Mouse (Mus musculus) bone marrow, adult 2 months (tissue): ENCODE results near the gene Nhlh2. TPM values are rescaled to one million over a fixed set of nuclear protein-coding genes. Genes with fewer than 3 reads are reported as not detected.

Experiments used
- H3K27ac ChIP-seq: fragments of 200-500 bp; 2 replicates; pipeline ENCODE4 v1.5.1; 2012; ENCODE audit warnings: low read depth, mild to moderate bottlenecking, control low read depth, inconsistent platforms, low read length; ENCODE audit not compliant: control insufficient read depth, poor library complexity, insufficient read depth
- H3K4me1 ChIP-seq: fragments of 200-500 bp; 2 replicates; pipeline ENCODE4 v1.6.1; 2011; ENCODE audit warnings: low read length; ENCODE audit not compliant: control insufficient read depth, insufficient read depth
- H3K4me3 ChIP-seq: fragments of 200-500 bp; replicated peaks from 2 replicates; pipeline ENCODE3; 2011; ENCODE audit warnings: mild to moderate bottlenecking, low read depth, low read length, control low read depth; ENCODE audit not compliant: control insufficient read depth
- CTCF ChIP-seq: fragments of 200-500 bp; IDR thresholded peaks from 2 replicates; pipeline ENCODE4 v1.5.1; 2011; ENCODE audit warnings: low read length, control low read depth; ENCODE audit not compliant: control insufficient read depth, insufficient read depth
- POLR2A ChIP-seq: fragments of 200-500 bp; IDR thresholded peaks from 2 replicates; pipeline ENCODE4 v1.6.1; 2011; ENCODE audit warnings: low read depth, mild to moderate bottlenecking, control low read depth, low read length, borderline replicate concordance; ENCODE audit not compliant: control insufficient read depth
- WGBS: fragments of 180-500 bp; shearing (Covaris S2); methylation state at CpG from one replicate; pipeline ENCODE4 v1.1.7; 2018; 5-methylcytosine and 5-hydroxymethylcytosine counted together
- polyA plus RNA-seq: library from polyadenylated mRNA; stranded (reverse); fragments of >200 nt; gene quantifications from 2 replicates; pipeline ENCODE4 v1.2.4, GENCODE M21; 2011; ENCODE audit warnings: low replicate concordance; ENCODE audit not compliant: missing spikeins, insufficient read depth, insufficient read length

The Nhlh2 gene
- polyA plus RNA-seq, 1 experiment, result not detected

DNA sequence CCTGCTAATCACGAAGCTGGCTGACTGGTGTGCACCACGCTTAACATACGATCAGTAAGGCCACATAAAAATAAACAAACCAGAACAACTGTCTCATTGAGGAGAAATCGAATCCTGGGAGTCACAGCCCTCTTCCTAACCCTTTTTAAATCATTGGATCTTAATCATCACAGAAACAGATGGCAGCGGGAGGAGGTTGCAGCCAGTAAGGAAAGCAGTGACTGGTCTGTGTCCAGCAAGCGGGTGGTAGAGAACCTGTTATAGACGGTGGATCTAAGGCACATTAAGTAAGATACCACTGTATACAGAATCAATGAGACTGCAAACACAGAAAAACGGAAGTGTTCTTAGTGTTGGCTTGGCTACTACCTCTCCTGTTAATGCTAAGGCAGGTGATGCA lies 24.2 kb upstream of the Nhlh2 start:
- H3K27ac ChIP-seq, result no peak overlapping the region
- H3K4me1 ChIP-seq, result no peaks in the 10 kb centered on the region
- 69% methylated on average over 8 of the region's 8 CpGs for WGBS
- no peak overlapping the region for H3K4me3 ChIP-seq
- no peak for TF ChIP-seq CTCF

DNA sequence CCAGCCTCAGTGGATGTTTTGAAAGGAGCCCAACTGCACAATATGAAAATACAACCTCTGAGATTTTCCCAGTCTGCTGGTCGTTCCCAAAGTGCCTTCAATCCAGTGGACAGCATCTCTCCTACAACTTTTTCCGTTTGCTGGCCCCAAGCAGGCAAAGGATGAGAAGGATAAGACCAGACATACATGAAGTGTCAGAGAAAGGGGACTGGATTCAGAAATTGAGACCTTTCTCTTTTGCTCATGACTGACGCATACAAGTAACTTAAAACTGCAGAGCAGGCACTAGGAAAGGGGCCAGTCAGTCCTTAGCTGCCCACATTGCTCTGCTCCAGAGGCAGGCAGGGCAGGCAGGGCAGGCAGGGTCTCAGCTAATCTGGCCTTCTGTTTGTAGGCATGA lies 19.7 kb upstream of the Nhlh2 start:
- Histone ChIP-seq H3K4me3 (no peak overlapping the region), H3K4me1 (no peaks in the 10 kb centered on the region), H3K27ac (no peak overlapping the region)
- 63% methylated on average over 3 of the region's 3 CpGs for WGBS
- TF ChIP-seq CTCF (no peak), POLR2A (no peak)

DNA sequence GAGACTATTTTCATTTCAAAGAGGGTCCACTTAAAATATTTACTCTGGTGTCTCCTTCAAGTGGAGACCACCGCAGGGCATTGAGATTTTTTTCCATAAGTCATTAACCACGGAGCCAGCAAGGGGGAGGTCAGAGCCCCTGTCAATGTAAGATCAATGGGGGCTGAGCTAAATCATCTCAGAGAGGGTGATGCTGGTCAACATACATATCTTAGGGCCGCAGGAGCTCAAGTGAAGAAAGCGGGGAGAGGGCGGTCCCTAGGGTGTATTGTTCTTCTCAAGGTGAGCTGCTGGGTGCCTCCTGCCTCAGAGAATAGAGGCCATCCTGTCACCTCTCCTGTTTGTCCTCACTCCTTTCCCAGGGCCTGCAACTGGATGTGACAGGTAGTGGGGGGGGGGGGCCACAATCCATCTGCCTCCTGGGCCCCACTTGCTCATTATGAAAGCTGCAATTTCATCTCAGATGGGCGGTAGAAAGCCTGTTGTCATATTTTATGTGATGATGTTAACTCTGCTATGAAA lies 18.8 kb upstream of the Nhlh2 start:
- Histone ChIP-seq H3K27ac (no peak overlapping the region), H3K4me1 (no peaks in the 10 kb centered on the region), H3K4me3 (no peak overlapping the region)
- TF ChIP-seq CTCF (no peak), POLR2A (no peak)
- WGBS, result 73% methylated on average over 6 of the region's 6 CpGs

DNA sequence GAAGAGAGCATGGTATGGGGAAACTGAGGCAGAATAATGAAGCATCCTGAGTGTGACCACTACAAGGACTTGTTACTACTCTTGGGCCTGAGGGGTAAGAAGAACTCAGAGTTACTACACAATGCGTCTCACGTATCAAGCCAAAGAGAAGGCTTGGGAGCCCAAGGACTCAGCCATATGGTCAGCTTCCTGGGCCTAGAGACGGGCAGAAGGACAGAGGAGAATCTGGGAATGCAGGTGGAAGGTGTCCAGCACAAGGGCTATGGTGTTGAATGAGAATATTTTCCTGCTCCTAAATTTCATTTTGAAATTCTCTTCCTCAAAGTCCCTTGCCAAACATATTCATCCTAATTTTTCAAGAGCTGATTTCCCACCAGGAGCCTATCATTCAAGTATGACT lies 12.0 kb upstream of the Nhlh2 start:
- H3K4me1 ChIP-seq, result no peaks in the 10 kb centered on the region
- no peak overlapping the region for H3K4me3 ChIP-seq
- 79% methylated on average over 3 of the region's 3 CpGs for WGBS
- H3K27ac ChIP-seq, result no peak overlapping the region
- no peak for TF ChIP-seq CTCF
- TF ChIP-seq POLR2A, result no peak

DNA sequence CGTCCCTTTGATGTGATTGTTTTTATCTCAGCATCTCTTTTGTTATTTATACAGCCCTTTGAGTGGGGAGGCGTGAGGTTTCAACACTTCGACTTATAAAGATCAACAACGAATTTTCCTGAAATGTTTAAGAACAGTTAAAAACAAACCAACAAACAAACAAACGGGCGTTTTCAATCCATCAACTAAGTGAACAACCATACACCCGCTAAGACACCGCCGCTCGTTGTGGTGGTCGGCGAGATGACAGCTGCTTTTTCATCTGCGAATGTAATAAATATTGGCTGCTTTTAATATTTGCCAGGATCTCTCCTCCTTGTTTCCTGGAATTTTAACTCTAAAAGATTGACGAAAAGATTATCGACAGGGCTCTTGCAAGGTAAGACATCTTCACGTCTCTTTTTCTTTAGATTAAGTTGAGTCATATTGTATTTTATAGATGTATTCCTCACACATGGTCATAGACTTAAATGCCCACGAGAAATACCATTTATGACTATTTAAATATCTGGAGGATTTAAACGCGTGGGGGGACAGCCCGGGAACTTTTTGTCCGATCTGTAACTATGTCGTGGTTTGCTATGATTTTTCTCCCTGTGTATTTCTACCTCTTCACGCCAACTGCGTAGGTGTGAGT lies 923 bp downstream of the Nhlh2 start:
- 7% methylated on average over 24 of the region's 24 CpGs for WGBS
- Histone ChIP-seq H3K4me1 (no peaks in the 10 kb centered on the region), H3K4me3 (no peak overlapping the region), H3K27ac (no peak overlapping the region)
- TF ChIP-seq CTCF (no peak), POLR2A (no peak)

DNA sequence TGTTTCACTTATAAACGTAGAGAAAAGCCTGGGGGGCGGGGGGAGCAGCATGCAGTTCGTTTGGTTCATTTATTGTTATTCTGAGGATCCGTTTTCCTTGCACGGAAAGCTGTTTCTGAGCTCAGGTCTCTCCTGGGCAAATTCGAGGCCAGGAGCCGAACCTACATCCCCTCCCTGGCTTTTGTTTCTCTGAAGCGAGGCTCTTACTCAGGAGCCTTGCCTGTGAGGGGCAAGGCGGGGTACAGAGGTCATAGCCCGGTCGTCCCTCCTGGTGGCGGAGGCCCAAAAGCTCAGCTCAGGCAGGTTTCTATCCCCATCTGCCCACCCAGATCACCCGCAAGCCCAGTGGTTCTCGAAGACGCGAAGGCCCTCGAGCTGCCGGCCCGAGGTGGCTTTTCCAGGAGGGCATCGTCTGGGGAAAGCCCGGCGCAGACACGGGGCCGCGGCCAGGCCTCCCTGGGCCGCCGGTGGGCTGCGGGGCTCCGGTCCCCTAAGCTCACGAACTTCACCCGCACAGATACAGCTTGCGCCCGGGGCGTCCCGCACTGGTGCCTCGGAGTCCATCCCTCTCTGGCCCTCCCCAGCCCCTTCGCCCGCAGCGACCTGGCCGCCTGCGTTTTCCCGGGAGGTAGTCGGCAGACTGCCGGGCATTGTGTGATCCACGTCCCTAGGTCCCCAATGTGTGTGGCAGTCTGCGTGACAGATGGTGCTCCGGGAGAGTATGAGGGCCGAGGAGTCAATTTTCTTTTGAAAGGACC lies 1.6 kb downstream of the Nhlh2 start:
- Histone ChIP-seq H3K4me1 (no peaks in the 10 kb centered on the region), H3K4me3 (no peak overlapping the region), H3K27ac (no peak overlapping the region)
- no peak for TF ChIP-seq POLR2A
- TF ChIP-seq CTCF, result no peak
- 4% methylated on average over 48 of the region's 48 CpGs for WGBS

DNA sequence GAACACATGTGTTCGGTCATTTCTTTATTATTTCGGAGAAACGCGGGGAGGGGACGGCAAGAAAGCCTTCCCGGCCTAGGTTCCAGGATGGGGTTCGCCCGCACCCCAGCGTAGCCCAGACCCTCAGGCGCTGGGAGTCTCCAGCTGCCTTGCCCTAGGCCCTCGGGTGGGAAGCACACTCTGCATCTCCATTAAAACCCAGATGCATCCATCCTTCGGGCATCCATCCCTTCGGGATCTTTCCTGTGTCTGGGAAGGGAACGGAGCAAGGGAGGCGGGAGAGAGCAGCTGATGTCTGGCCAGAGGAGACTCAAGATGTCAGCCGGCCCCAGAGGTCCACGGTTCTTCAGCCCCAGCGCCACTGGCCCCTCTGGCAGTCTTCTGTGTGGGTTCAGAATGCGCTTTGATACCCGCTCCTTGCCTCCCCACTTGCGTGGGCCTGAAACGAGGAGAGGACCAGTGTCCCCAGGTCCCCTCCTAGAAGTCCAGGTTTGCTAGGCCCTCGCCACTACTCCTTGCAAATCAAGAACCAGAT lies 2.3 kb downstream of the Nhlh2 start:
- TF ChIP-seq POLR2A, result no peak
- TF ChIP-seq CTCF, result no peak
- Histone ChIP-seq H3K4me1 (no peaks in the 10 kb centered on the region), H3K27ac (no peak overlapping the region), H3K4me3 (no peak overlapping the region)
- 8% methylated on average over 23 of the region's 23 CpGs for WGBS

DNA sequence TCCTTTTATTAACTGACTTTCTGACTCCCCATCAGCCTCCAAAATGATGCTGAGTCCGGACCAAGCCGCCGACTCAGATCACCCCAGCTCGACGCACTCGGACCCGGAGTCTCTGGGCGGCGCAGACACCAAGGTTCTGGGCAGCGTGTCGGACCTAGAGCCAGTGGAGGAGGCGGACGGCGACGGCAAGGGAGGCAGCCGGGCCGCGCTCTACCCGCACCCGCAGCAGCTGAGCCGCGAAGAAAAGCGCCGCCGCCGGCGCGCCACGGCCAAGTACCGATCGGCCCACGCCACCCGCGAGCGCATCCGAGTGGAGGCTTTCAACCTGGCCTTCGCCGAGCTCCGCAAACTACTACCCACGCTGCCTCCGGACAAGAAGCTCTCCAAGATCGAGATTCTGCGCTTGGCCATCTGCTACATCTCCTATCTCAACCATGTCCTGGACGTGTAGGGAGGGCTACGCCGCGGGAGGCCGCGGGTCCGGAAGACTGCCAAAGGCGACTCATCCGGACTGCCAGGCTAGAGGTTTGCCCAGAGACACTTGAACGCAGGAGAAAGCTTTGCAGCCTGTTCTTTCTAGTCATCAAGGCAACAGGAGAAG lies 2.8 kb downstream of the Nhlh2 start:
- no peaks in the 10 kb centered on the region for H3K4me1 ChIP-seq
- H3K4me3 ChIP-seq, result no peak overlapping the region
- TF ChIP-seq POLR2A (no peak), CTCF (no peak)
- no peak overlapping the region for H3K27ac ChIP-seq
- 3% methylated on average over 53 of the region's 53 CpGs for WGBS
